Mouse (Mus musculus) lung, postnatal 25 days (tissue): ENCODE data around the gene Gabrr3.

Experiments
- DNase-seq: peaks from one replicate; pipeline ENCODE4 v3.0.0; 2022; ENCODE audit warnings: low spot score

Gabrr3 gene

DNA sequence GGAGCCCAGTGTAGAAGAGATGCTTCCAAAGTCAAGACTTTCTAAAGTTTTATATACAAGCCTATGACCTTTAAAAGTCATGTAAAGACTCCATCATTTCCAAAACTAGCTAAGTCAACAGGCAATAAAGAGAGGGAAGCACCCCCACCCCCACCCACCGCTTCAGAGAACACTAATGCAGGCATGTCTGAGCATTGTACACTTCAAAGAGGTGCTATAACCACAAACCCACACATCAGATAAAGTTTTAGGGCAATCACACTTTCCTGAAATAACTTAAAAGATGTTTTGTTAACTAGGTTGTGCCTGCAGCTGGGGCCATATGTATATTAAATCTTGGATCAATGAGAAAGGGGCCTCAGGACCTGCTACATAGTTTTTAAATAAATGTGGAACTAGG is 62.7 kb downstream of the Gabrr3 start:
- DNase-seq = no peak

DNA sequence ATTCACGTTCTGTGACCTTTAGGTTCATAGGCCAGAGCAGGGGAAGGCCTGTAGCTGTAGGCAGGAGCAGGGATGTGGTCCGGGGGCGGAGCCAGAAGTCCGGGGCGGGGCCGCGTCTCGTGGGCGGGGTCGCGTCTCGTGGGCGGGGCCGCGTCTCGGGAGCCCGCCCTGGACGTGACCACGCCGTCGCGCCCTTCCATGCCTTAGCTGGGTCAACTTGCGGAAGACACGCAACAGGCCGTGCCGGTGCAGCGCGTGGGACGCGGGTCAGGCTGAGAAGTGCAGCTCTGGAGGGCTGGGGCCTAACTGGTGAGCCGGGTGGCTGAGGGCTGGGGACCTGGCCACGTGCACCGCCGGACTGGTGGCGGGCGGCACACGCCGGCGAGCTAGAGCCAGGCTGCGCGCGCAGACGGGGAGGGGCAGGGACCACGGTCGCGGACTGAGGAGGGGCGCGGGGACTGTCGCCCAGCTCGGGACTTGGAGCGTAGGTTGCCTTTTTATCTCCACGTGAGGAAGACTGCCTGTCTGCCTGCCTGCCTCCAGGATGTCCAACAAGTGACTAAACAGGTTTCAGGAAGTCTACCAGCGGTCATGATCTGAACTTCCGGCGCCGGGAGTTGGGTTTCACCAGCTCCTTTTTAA is 64.6 kb downstream of the Gabrr3 start, which contains the start of gene Riox2:
Gene Riox2, plus strand, starts transcription at position 139 of the 642 bp plus-strand sequence.
- DNase-seq = peak; percentile 74

DNA sequence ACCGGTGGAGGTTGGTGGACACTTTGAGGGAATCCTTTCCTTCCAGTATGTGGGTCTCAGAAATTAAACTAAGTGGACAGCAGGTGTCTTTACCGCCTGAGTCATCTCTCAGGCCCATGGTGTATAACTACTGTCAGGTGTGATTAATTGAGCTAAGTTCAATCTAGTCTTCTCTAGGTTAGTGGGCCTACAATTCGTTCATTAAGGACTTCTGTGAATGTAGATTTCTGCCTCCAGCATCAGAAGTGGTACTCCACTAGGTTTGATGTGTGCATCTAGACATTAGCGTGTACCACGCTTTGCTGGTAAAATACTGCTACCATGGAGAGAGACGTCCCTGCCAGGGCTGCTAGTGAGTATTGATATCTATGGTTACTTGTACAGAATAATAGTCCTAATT is 65.4 kb downstream of the Gabrr3 start:
- no peak for DNase-seq

DNA sequence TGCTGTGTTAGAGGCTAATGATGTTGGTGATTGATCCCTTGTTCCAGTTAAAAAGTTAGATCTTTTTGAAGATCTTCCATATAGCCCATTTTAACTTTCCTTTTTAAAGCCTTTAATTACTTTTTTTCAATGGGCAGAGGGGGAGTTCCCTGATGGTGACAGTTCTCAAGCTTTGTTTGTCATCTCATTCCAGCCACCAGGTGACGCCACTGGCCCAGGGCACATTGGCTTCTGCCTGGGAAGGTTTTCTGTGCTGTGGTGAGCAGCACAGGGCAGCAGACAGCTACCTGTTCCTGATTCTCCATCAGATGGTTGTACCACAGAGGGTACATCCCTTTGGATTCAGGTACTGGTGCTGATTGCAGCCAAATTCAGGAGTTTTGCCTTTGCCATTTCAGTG is 67.7 kb downstream of the Gabrr3 start:
- DNase-seq = peak; percentile 57

DNA sequence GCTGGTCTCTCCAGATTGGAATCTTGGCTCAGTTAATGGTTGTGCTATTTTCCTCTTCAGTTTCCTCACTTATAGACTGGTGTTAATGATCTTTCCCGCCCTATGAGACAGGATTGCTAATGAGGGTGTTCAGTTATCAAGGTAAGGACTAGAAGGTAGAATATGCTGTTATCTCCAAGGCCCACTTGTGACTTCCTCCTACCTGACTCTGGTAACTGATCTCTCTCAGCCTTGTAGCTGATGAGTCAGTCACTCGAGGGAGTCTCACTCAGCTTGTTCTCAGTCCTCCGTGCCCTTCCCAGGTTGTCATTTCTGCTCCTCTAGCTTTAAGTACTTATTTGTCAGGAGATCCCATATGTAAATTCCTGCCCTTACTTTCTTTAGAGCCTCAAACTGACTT is 70.8 kb downstream of the Gabrr3 start:
- no peak for DNase-seq

DNA sequence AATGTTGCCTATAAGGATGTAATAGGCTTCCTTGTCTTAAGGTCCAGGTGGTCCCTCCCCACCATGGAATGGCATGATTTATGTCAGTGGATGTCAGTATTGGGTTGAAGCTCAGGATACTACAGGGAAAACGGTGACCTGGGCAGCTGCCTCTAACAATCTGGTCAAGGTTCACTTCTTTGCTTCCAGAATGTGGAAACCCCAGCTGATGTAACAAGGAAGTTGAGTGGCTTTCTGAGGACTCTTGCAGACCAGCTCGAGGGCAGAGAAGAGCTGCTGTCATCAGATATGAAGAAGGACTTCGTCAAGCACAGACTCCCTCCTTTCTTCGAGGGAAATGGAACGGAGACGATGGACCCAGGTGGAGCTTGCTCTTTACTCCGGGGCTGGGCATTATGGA is 80.1 kb downstream of the Gabrr3 start:
- no peak for DNase-seq

DNA sequence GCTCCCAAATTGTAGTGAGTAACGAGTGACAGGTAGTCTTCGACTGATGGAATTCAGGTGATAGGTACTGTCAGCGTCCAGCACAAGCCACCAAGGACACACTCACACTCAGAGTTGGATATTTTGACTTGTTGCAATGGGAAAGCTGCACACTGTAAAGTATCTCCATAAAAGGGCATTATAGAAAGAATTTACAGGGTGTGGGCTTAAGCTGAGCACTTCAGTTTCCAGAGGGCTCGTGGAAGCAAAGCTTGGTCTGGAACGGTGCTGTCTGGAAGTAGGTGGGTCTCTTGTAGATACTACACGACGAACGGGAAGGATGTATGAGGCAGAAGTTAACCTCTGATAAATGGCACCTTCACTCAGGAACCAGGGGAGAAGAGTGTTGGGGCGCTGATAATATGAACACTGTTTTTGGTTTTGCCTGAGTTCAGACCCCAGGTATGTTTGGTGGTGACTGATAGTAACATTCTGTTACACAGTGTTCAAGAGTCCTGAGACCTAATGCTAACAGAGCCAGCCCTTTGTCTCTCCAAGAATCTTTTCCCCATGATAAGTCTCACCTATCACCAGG is 80.9 kb downstream of the Gabrr3 start:
- no peak for DNase-seq

DNA sequence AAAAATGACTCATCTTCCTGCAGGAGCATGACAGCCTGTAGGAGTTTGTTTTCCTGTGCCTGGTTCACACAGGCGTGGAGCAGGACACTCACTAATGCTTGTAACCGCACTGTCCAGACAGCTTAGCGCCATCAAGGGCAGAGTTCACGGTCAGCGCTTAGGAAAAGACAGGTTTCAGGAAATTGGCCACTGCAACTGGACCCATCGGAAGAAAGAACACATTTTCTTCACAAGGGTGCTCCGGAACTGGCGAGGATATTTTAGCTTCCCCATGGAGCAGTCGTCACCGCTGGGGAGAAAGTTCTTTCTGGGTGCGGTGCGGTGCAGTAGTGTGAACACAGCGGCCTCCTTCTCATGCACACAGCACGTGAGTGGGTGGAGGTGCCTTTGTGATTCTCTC is 86.1 kb downstream of the Gabrr3 start:
- no peak for DNase-seq

DNA sequence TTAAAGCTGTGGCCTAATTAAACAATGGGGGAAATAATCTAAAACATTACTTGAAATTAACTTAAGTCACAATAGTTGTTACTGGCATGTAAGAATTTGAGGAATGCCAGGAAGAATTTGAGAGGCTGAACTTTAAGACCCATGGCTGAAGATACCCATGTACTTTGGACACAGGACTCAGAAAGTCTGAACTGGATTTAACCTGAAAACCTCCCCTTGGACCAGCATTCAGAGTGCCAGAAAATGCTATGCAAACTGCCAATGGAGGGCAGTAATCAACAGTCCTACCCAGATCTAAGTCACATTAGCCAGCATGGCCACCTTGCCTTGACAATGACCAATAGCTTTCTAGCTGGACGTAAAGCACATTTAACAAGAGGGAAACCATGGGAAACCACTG is 90.8 kb downstream of the Gabrr3 start:
- no peak for DNase-seq

DNA sequence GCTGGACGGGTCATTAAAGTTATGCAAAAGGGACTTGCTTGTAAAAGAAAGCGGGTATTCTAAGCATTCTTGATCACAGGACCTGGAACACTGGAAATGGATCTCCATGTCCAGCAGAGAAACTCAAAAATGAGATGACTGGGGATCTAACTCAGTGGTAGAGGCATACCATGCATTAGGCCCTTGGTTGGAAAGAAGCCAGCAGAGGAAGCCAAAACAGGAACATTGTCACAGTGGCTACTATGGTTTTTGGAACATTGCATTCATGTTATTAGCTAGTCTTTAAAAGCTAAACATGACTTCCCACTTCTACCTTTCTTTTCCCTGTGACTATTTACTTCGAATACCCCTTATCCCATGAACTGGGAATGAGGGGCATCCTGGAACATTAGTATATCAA is 92.0 kb downstream of the Gabrr3 start:
- DNase-seq = no peak

DNA sequence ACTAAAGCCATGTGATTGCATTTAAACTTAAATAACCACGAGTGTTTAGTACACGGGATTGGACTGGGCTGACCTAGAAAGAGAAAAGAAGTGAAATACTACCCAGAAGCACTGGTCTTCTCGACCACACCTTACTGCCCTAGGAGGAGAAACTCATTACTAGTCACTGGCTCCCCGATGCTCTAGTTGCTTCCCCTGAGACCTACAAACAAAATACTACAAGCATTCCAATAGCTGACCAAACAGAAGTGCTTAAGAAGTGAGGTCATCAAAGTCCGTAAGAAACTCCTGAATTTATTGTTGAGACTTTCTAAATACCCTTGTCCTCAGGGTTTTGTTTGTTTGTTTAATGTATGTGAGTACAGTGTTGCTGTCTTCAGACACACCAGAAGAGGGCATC is 102.7 kb downstream of the Gabrr3 start:
- DNase-seq = no peak
